ENCODE assay signal across 9 mouse cellular contexts in genomic region chr17:31901461-31902204, GRCm38 (mm10). TPM values are rescaled to one million over a fixed set of nuclear protein-coding genes. Genes with fewer than 3 reads are reported as not detected.
A peak's percentile ranks its signal among the peaks of the same experiment; 100 is the strongest.
DNase-seq lines count a peak whose midpoint lies in the region; ATAC-seq and TF ChIP-seq lines count a peak whose summit lies in the region.
"Had no signal": no experiment of that assay in that cellular context is flagged by ENCODE, and none has a peak within 500 bp of the region (broad histone marks: within the 10 kb centered on the region; RNA-seq: fewer than 3 reads in every experiment).

No protein-coding gene starts in this region.

- 43% methylated on average over 11 of the region's 11 CpGs for WGBS in intestine, embryonic 16.5 days
- 33% methylated on average over 11 of the region's 11 CpGs for WGBS in liver, embryonic 15.5 days (ENCODE audit: insufficient replicate concordance)
- WGBS in midbrain, postnatal 0 days, result 74% methylated on average over 11 of the region's 11 CpGs
- WGBS in forebrain, embryonic 10.5 days, result 79% methylated on average over 11 of the region's 11 CpGs

- no peaks in the 10 kb centered on the region for H3K36me3 ChIP-seq in intestine, embryonic 16.5 days (ENCODE audit: control insufficient read depth, insufficient read depth, low read length)
- no peaks in the 10 kb centered on the region for H3K36me3 ChIP-seq in liver, embryonic 15.5 days (replicated peaks)
- no peaks in the 10 kb centered on the region for H3K36me3 ChIP-seq in midbrain, postnatal 0 days (ENCODE audit: insufficient read depth, low read length)
- H3K36me3 ChIP-seq in forebrain, embryonic 10.5 days (replicated peaks), result no peaks in the 10 kb centered on the region
- H3K36me3 ChIP-seq: limb, embryonic 12.5 days had no signal

- H3K4me2 ChIP-seq in intestine, embryonic 16.5 days (ENCODE audit: low read depth, low read length), result no peak overlapping the region
- peak overlapping the region; percentile 29; the same call in 1 of the 2 replicates for H3K4me2 ChIP-seq in liver, embryonic 15.5 days
- H3K4me2 ChIP-seq in midbrain, postnatal 0 days (ENCODE audit: low read depth, low read length, poor library complexity, severe bottlenecking), result no peak overlapping the region
- H3K4me2 ChIP-seq: limb, embryonic 12.5 days had no signal

- no peaks in the 10 kb centered on the region for H3K27me3 ChIP-seq in intestine, embryonic 16.5 days (replicated peaks; ENCODE audit: control insufficient read depth, insufficient read depth, low read length)
- H3K27me3 ChIP-seq in liver, embryonic 15.5 days, result no peaks in the 10 kb centered on the region
- H3K27me3 ChIP-seq in midbrain, postnatal 0 days (ENCODE audit: insufficient read depth, low read length), result no peaks in the 10 kb centered on the region
- no peaks in the 10 kb centered on the region for H3K27me3 ChIP-seq in forebrain, embryonic 10.5 days (ENCODE audit: poor library complexity, severe bottlenecking)
- H3K27me3 ChIP-seq: limb, embryonic 12.5 days had no signal

- TF ChIP-seq CTCF in midbrain, postnatal 0 days (IDR thresholded peaks at IDR 0.05), result no peak

- ATAC-seq in intestine, embryonic 16.5 days, result peak; percentile 44; the same call in 1 of the 2 replicates
- peak; percentile 41; the same call in 1 of the 2 replicates for ATAC-seq in liver, embryonic 15.5 days (ENCODE audit: insufficient read depth)
- no peak for ATAC-seq in midbrain, postnatal 0 days (ENCODE audit: low FRiP score)

- no peaks in the 10 kb centered on the region for H3K9me3 ChIP-seq in intestine, embryonic 16.5 days (ENCODE audit: control insufficient read depth, low read length)
- no peaks in the 10 kb centered on the region for H3K9me3 ChIP-seq in liver, embryonic 15.5 days (replicated peaks)
- H3K9me3 ChIP-seq in midbrain, postnatal 0 days (ENCODE audit: low read length), result no peaks in the 10 kb centered on the region
- H3K9me3 ChIP-seq in forebrain, embryonic 10.5 days, result no peaks in the 10 kb centered on the region
- H3K9me3 ChIP-seq: limb, embryonic 12.5 days had no signal

- H3K4me3 ChIP-seq in intestine, embryonic 16.5 days (ENCODE audit: low read length), result no peak overlapping the region
- no peak overlapping the region for H3K4me3 ChIP-seq in liver, embryonic 15.5 days (replicated peaks)
- no peak overlapping the region for H3K4me3 ChIP-seq in midbrain, postnatal 0 days (ENCODE audit: low read depth, low read length)
- H3K4me3 ChIP-seq in forebrain, embryonic 10.5 days, result no peak overlapping the region
- H3K4me3 ChIP-seq: limb, embryonic 12.5 days had no signal

- DNase-seq in urinary bladder, adult 2 months (ENCODE audit: low spot score), result peak; percentile 16
- DNase-seq in urinary bladder, postnatal 25 days (ENCODE audit: low spot score), result no peak
- no peak for DNase-seq in midbrain, postnatal 0 days (ENCODE audit: low spot score)
- DNase-seq in neural tube, embryonic 10.5 days (ENCODE audit: extremely low spot score, low spot score), result no peak
- no peak for DNase-seq in forebrain, embryonic 10.5 days (ENCODE audit: extremely low spot score, low spot score)
- DNase-seq in retina, embryonic 14.5 days (ENCODE audit: low spot score), result no peak

- no peak overlapping the region for H3K9ac ChIP-seq in intestine, embryonic 16.5 days (ENCODE audit: low read depth, low read length)
- H3K9ac ChIP-seq in liver, embryonic 15.5 days, result no peak overlapping the region
- H3K9ac ChIP-seq in midbrain, postnatal 0 days (replicated peaks; ENCODE audit: low read length, poor library complexity, severe bottlenecking), result no peak overlapping the region
- H3K9ac ChIP-seq: limb, embryonic 12.5 days had no signal

- peaks cover 10% of the 10 kb centered on the region for H3K4me1 ChIP-seq in intestine, embryonic 16.5 days (ENCODE audit: control insufficient read depth, insufficient read depth, low read length)
- peaks cover 47% of the 10 kb centered on the region for H3K4me1 ChIP-seq in liver, embryonic 15.5 days (replicated peaks)
- no peaks in the 10 kb centered on the region for H3K4me1 ChIP-seq in midbrain, postnatal 0 days (ENCODE audit: insufficient read depth, low read length)
- H3K4me1 ChIP-seq in forebrain, embryonic 10.5 days, result 0 out of 2 replicates have a peak, but pooled peaks cover 3% of the 10 kb centered on the region
- H3K4me1 ChIP-seq: limb, embryonic 12.5 days had no signal

- H3K27ac ChIP-seq in intestine, embryonic 16.5 days (ENCODE audit: low read length), result no peak overlapping the region
- H3K27ac ChIP-seq in liver, embryonic 15.5 days (replicated peaks), result peak overlapping the region; percentile 35; the same call in 1 of the 2 replicates
- no peak overlapping the region for H3K27ac ChIP-seq in midbrain, postnatal 0 days (ENCODE audit: low read depth, low read length)
- no peak overlapping the region for H3K27ac ChIP-seq in forebrain, embryonic 10.5 days
- H3K27ac ChIP-seq: limb, embryonic 12.5 days had no signal

RNA-seq across cellular contexts. Expression of gene Sik1, which starts 46.0 kb away (rescaled TPM):
- 32.3 and 34.9 TPM in 2 replicates for polyA plus RNA-seq in urinary bladder, adult 2 months (2012; rRNA removed)
- polyA plus RNA-seq in intestine, embryonic 16.5 days (2015; fragmentation: Nextera tagmentation; extraction: Ambion mirVana), result 5.7 and 5.8 TPM in 2 replicates
- 5.3 and 6.8 TPM in 2 replicates for polyA plus RNA-seq in liver, embryonic 15.5 days (2015; fragmentation: Nextera tagmentation; extraction: Ambion mirVana)
- 48.5 and 54.2 TPM in 2 replicates for total RNA-seq in midbrain, postnatal 0 days (2014; rRNA removed)
- 17.6 and 22.3 TPM in 2 replicates for polyA plus RNA-seq in midbrain, postnatal 0 days (2015; fragmentation: Nextera tagmentation; extraction: Ambion mirVana)
- 10.0 and 11.4 TPM in 2 replicates for polyA plus RNA-seq in forebrain, embryonic 10.5 days (2016; fragmentation: Nextera tagmentation; extraction: Ambion mirVana)
